Mouse (Mus musculus): ENCODE data around the gene Gabrr2. TPM values are rescaled to one million over a fixed set of nuclear protein-coding genes. Genes with fewer than 3 reads are reported as not detected.

The Gabrr2 gene
- polyA plus RNA-seq (2012; rRNA removed): 0.42 and 0.57 TPM in 2 replicates

DNA sequence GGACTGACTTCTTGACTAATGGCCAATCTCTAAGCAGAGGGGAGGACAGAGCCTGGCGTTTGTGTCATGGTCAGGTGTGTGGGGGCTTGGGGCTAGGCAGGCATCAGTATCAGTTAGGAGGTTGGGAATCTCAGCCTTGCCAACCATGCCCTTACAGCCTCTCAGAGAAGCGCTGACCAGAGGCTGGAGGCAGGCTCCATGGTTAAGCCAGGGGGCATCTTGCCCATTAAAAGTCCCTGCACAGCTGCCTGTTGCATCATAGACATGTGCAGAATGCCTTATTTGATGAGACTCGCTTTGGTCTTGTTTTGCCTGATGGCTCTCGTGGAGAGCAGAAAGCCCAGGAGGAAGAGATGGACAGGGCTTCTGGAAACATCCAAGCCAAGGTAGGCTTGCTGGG lies at the start of gene Gabrr2:
Gene Gabrr2 (plus strand): TSS at position 19 of the 400 bp plus-strand sequence.
- no peak for DNase-seq (ENCODE audit: extremely low spot score in 1 of 2, low spot score in 1 of 2)

DNA sequence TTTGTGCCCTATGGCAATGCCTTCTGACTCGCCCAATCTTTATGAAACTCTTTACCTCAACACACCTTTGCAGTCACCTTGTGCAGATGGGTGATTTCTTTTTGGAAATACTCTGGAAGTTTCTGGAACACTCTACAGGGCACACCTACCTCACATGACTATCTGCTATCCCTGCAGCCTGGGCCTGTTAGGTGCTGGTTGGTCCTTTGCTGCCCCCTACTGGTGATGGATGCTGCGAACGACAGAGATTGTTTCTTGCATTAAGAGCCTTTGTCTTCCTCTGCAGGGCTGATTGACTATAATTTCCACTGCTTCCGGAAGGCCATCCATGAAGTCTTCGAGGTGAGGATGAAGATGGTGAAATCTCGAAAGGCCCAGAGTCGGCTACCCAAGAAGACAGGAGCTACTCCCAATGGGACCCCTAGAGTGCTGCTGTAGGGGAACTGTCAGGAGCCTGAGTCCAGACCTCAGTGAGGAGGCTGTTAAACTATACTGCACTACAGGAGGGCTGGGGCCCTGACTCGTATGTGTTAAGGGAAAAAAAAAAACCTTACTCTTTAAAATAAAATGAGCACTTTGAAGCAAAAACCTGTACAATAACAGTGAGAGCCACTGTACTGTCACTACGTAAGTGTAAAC lies 44.3 kb upstream of the Gabrr2 start:
- peak; percentile 85 to 96 for DNase-seq (ENCODE audit: extremely low spot score in 1 of 2, low spot score in 1 of 2)

DNA sequence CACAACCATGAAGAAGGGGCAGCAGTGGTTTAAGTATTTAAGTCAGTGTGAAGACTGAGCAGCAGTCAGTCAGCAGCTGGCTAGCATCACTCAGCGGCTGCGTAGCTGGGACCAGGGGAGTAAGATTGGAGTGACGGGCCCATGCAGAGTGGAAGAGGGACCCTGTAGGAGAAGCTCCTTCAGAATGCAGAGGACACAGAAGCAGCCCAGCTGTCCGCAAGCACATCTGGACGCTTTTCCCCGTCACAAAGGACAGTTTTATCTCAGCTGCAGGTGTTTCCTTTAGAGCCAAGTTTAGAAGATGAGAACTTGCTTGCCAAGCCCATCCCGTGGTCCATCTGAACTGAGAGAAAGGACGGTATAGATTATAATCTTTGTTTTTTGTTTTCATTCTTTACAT lies 38.4 kb upstream of the Gabrr2 start:
- no peak for DNase-seq (ENCODE audit: extremely low spot score in 1 of 2, low spot score in 1 of 2)

GRCm38 (mm10) chr4:33029104-33029503 lies 33.7 kb upstream of the Gabrr2 start:
- no peak for DNase-seq (ENCODE audit: extremely low spot score in 1 of 2, low spot score in 1 of 2)

DNA sequence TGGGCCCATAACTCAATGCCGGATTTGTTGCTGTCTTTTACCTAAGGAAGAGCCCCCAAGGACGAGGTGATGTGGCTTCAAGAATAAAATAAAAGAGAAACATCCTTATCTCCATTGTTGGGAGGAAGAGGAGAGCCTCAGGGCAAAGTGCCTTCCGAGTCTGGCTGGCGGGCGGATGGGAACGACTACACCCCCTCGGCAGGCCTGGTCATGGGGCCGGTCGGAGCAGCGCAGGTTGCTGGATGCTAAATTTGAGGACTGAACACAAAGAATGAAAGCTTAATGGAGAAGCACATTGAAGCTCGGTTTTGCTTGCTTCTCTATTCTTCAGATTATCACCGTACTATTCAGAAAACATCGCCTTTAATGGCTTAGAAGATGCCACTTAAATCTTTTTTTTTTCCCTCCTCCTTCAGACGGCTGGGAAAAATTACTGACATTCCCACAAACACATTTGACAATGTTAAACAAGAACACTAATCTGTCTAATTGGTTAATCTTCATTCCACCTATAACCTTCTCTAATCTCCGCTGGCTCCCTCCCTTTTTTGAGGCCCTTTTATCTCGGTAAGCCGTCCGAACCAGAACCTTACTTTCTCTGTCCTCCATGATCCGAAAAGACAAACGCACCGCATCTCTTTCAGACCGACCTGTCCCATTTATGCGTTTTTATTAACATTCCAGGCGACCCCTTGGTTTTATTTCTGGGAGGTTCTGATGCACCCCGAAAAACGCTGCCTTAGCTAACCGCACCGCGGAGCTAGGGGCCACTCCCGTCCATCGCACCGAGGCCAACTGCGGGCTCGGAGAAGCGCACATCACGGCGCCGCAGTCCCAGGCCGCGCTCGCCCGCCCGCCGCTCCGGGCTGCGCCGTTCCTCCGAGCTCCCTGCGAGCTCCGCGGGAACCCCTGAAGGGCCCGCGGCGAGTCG lies 32.3 kb upstream of the Gabrr2 start:
- DNase-seq (ENCODE audit: extremely low spot score in 1 of 2, low spot score in 1 of 2): peak in 1 of 2 experiments; percentile 27

DNA sequence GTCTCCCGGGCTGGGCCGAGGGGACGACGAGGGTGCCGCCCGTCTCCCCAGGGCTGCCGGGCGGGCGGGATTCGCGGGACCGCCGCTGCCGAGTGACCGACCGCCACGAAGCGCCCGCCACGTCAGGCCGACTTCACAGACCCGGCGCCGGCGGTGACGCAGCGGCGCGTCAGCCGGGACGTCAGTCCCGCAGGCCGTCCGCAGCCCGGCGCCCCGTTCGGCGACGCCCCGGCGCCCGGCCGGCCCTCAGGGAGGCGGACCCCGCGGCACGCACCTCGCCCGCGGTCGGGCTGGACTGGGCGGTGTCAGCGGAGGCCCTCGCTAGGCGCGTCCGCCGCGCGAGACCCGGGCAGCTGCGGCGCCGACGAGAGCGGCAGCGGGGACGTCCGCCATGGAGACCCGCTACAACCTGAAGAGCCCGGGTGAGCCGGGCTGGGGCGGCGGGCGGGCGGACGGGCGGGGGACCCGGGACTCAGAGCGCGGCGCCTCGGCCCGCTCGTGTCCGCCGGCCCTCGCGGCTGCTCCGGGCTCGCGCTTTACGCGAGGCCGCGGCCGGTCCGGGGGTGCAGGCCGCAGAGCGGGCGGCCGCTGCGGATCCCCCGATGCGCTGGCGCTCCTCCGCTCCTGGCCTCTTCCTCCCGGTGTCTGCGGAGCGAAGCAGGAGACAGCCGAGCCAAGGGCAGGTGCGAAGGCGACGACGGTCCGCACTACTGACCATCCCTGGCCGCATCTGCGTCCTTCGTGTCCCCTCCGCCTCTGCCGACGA lies 31.4 kb upstream of the Gabrr2 start, which contains the start of gene Ube2j1:
Gene Ube2j1 (plus strand): TSS at position 222 of the 766 bp plus-strand sequence.
- DNase-seq (ENCODE audit: extremely low spot score in 1 of 2, low spot score in 1 of 2): peak; percentile 66 to 84

- DNase-seq (ENCODE audit: extremely low spot score in 1 of 2, low spot score in 1 of 2): no peak
Measured at GRCm38 (mm10) chr4:33032045-33032444, 30.8 kb upstream of the Gabrr2 start.

DNA sequence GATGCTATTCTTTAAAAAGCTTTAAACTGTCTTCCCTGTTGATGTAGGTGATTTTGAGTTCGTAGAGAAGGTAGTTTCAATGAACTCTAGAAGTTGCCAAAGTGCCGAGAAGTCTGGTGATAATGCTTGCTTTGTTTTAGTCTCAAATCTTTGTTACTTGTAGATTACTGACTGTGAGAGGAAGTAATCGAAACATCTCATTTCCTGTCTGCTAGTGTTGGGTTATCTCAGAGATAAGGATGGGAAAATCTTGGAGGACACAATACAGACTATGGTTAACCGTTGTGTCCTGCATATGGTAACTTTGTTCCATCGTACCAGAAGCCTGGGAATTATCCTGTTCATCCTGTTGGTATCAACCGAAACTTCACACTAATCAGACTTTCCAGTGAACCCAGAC lies 29.3 kb upstream of the Gabrr2 start:
- no peak for DNase-seq (ENCODE audit: extremely low spot score in 1 of 2, low spot score in 1 of 2)

DNA sequence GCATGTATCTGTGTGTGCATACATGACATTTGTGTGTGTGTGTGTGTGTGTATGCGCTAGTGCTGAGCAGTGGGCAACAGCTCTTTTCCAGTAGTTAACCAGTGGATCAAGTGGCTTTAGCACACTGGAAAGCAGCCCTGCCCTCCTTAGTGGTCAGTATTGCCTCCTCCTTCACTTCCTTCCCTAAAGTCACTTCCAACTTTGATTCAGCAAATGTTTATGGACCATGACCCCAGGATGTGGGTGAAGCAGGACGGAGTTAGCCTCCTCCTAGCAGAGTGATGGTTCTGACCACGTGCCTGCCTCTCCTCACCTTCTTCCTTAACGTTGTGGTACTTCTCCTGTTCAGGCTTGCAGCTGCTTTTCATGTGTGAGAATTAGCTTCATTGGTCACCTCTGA lies 23.0 kb upstream of the Gabrr2 start:
- DNase-seq (ENCODE audit: extremely low spot score in 1 of 2, low spot score in 1 of 2): no peak

DNA sequence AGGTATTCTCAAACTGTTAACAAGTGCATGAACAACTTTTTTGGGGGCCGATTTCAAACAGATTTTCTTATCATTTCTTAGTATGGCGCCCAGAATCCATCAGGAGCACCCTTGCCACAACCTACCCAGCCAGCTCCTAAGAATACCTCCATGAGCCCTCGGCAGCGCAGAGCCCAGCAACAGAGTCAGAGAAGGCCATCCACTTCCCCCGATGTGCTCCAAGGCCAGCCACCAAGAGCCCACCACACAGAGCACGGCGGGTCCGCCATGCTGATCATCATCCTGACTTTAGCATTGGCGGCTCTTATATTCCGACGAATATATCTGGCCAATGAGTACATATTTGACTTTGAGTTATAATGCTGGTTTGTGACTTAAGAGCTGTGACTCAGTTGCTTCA lies 13.2 kb upstream of the Gabrr2 start:
- no peak for DNase-seq (ENCODE audit: extremely low spot score in 1 of 2, low spot score in 1 of 2)

DNA sequence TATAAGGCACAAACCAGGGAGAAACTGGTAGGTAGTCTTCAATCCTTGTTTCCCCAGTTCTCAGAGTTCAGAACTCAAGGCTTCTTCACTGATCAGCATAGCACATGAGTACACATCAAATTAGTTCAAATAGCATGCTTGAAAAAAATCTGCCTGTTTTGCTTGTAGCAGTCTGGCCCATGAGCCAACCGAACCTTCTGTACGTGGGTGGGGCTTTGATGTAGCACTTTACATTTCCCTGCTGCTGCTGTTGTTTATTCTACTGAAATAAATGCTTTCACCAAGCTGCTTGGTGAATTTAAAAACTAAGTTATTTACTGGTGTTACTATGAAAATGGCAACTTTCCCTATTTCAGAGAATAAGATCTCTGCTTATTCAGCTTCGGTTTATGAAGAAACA lies 10.7 kb upstream of the Gabrr2 start:
- peak in 1 of 2 experiments; percentile 37 for DNase-seq (ENCODE audit: extremely low spot score in 1 of 2, low spot score in 1 of 2)

DNA sequence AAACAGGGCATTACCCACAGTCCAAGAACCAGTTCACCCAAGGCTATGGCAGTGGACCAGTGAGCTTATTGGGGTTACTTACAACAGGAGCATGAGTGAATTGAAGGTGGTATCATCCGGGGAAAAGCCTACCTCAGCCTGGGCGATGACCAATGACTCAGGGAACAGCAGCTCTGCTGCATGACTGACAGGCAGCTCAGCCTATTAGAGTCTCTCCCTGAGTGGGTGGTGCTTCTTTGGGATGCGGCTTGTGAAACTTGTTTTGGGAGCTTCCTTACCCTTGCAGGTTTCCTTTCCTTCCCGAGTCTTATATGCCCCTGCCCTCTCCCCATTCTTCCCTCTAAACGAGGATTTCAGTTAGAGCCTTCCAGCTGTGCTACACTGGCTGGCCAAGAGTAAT lies 10.1 kb upstream of the Gabrr2 start:
- no peak for DNase-seq (ENCODE audit: extremely low spot score in 1 of 2, low spot score in 1 of 2)

GRCm38 (mm10) chr4:33054426-33054825 lies 8.4 kb upstream of the Gabrr2 start:
- no peak for DNase-seq (ENCODE audit: extremely low spot score in 1 of 2, low spot score in 1 of 2)

GRCm38 (mm10) chr4:33056317-33056716 lies 6.5 kb upstream of the Gabrr2 start:
- DNase-seq (ENCODE audit: extremely low spot score in 1 of 2, low spot score in 1 of 2): no peak

DNA sequence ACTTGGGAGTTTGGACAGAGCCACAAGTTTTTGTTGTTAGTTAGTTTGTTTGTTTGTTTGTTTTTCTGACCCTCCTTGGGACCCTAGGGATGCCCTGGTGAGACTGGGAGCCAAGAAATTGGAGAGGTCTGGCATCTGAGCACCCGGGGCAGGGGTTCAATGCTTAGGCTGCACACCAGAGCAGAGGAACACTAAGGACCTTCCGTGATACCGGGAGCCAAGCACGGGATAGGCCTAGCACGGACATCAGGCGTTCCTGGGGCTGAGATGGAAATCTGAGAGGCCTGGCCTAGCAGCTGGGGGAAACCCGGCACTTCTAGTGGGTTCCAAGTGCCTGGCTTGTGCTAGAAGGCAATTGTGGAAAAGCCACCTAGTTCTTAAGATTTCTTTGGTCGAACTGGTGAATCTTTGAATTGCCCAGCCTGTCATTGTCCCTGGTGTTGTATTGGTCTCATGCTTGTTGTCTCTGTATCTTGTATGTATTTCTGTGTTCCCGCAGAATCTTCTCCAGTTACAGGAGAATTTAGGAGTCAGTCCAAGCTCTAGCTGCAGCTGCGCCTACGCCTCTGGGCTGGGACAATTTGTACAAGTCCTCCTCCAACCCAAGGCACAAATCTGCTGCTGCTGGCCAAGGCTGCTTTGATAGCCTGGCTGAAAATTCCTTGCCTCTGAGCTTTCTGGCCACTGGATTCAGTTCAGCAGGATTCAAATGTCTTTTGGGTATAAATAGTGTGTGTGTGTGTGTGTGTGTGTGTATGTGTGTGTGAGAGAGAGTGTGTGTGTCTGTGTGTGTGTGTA lies 4.7 kb upstream of the Gabrr2 start:
- peak; percentile 14 to 62 for DNase-seq (ENCODE audit: extremely low spot score in 1 of 2, low spot score in 1 of 2)

GRCm38 (mm10) chr4:33061158-33061557 lies 1.6 kb upstream of the Gabrr2 start:
- no peak for DNase-seq (ENCODE audit: extremely low spot score in 1 of 2, low spot score in 1 of 2)

DNA sequence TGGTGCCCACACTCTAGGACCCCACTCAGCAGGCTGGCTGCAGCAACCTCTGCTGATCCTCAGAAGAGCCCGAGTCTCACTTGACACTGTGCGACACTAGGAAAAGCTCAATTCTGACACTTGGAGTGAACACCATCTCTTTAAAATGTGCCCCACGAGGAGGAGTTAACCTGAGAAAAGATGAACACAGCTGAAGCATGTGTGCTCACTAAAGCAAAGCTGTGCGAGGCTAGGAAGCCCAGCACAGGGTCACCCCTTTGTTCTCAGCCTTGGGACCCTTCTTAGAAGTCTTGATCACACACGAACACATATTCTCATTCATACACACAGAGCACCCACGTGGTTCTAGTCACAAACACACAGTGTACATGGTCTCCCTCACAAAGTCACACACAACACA lies 2.2 kb downstream of the Gabrr2 start:
- no peak for DNase-seq (ENCODE audit: extremely low spot score in 1 of 2, low spot score in 1 of 2)

DNA sequence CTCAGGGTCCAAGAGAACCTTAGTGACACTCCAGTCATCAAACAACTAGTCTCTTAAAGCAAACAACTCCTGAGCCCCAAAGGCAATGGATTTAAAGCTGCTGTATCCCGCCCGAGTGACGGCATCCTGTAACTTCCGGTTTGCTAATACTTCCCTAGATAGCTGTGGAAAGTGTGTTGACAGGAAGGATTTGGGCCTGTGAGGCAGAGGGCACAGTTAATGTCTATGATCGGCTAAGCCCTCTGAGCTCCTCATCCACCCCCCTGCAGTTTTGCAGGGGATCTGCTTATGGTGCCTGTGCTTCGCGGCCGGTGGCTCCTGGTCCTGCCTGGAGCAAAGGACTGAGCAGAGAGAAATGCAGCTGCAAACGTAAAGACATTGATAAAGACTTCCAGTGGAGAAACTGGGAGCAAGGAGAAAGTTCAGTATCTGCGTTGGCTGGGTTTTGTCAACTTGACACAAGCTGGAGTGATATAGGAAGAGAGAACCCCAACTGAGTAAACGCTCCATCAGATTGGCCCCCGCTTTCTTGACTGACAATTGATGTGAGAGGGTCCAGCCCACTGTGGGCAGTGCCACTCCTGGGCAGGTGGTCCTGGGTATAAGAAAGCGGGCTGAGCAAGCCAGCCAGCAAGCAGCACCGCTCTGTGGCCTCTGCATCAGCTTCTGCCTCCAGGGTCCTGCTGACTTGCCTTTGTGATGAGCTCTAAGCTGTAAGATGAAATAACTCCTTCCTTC lies 3.6 kb downstream of the Gabrr2 start:
- DNase-seq (ENCODE audit: extremely low spot score in 1 of 2, low spot score in 1 of 2): no peak

- DNase-seq (ENCODE audit: extremely low spot score in 1 of 2, low spot score in 1 of 2): no peak
Measured at GRCm38 (mm10) chr4:33067331-33067730, 4.5 kb downstream of the Gabrr2 start.

DNA sequence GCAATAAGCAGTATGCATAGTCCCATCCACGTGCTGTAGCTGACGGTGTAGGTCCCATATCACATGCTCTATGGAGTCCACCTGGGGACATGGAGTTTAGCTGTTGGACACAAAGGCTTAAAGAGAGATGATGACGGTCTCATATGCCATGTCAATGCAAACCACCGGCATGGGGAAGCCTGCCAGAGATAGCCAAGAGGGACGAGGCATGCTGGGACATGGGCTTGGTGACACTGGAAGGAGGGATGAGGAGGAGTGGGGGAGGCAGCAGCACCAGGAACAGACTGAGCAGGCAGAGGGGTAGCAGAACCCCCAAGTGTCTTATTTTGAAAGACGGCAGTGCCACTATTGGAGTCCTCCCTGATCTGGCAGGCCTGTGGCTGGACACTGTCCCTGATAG lies 5.0 kb downstream of the Gabrr2 start:
- no peak for DNase-seq (ENCODE audit: extremely low spot score in 1 of 2, low spot score in 1 of 2)
